Mouse (Mus musculus): ENCODE measurements around the gene Asb8. TPM values are rescaled to one million over a fixed set of nuclear protein-coding genes. Genes with fewer than 3 reads are reported as not detected.
A peak's percentile ranks its signal among the peaks of the same experiment; 100 is the strongest.

The Asb8 gene
- polyA plus RNA-seq, 1 experiment from 2014 or later, result 66.7 TPM

DNA sequence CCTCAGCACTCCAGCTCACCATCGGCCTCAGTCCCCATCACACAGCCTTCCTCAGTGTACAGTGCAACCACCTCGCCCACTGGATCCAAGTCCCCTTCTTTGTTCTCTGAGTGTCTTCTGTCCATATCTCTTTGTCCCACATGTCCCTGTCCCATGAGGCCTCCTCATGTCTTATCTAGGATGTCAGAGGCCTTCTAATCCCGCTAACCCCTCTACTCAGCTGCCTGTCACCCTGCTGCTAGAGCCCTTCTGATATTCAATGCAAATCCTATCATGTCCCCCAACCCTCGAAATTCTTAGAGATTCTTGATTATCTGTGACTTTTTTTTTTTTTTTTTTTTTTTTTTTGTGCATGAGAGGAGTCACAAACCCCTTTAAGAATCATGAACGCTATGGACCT, 49.1 kb downstream of the Asb8 start:
- Histone ChIP-seq H3K27me3 (ENCODE audit: control insufficient read depth, insufficient read depth, low read length) (no peaks in the 10 kb centered on the region), H3K9ac (replicated peaks; ENCODE audit: low read depth, low read length) (no peak overlapping the region), H3K4me1 (ENCODE audit: control insufficient read depth, insufficient read depth, low read length) (no peaks in the 10 kb centered on the region), H3K27ac (ENCODE audit: low read depth, low read length) (no peak overlapping the region), H3K4me2 (ENCODE audit: low read depth, low read length) (no peak overlapping the region), H3K36me3 (ENCODE audit: control insufficient read depth, insufficient read depth, low read length) (peaks cover 19% of the 10 kb centered on the region), H3K4me3 (ENCODE audit: low read depth, low read length) (no peak overlapping the region), H3K9me3 (ENCODE audit: control insufficient read depth, low read length) (no peaks in the 10 kb centered on the region)
- WGBS, result 90% methylated on average over 5 of the region's 5 CpGs
- ATAC-seq (ENCODE audit: low read depth), result no peak

DNA sequence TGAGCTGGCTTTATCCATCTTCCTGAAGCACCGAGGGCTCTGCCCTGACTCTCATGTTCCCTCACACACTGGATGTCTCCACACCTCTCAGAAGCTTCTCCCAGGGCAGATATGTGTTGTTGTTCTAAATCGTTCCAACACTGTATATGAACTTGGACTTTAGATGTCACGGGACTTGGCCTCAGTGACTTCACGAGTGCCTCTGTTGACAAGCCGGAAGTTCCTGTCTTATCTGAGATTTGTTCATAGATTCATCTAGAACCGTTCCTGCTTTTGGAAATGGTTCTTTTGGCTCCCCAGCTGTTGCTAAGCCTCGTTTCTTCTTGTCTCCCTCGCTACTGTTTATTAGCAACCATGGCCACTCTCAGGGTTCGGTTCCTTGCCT, 49.7 kb downstream of the Asb8 start:
- H3K9ac ChIP-seq (replicated peaks; ENCODE audit: low read depth, low read length), result no peak overlapping the region
- H3K9me3 ChIP-seq (ENCODE audit: control insufficient read depth, low read length), result no peaks in the 10 kb centered on the region
- WGBS, result 90% methylated on average over 9 of the region's 9 CpGs
- ATAC-seq (ENCODE audit: low read depth), result no peak
- no peaks in the 10 kb centered on the region for H3K4me1 ChIP-seq (ENCODE audit: control insufficient read depth, insufficient read depth, low read length)
- H3K36me3 ChIP-seq (ENCODE audit: control insufficient read depth, insufficient read depth, low read length), result peaks cover 13% of the 10 kb centered on the region
- no peak overlapping the region for H3K4me3 ChIP-seq (ENCODE audit: low read depth, low read length)
- H3K4me2 ChIP-seq (ENCODE audit: low read depth, low read length), result no peak overlapping the region
- H3K27me3 ChIP-seq (ENCODE audit: control insufficient read depth, insufficient read depth, low read length), result no peaks in the 10 kb centered on the region
- no peak overlapping the region for H3K27ac ChIP-seq (ENCODE audit: low read depth, low read length)

DNA sequence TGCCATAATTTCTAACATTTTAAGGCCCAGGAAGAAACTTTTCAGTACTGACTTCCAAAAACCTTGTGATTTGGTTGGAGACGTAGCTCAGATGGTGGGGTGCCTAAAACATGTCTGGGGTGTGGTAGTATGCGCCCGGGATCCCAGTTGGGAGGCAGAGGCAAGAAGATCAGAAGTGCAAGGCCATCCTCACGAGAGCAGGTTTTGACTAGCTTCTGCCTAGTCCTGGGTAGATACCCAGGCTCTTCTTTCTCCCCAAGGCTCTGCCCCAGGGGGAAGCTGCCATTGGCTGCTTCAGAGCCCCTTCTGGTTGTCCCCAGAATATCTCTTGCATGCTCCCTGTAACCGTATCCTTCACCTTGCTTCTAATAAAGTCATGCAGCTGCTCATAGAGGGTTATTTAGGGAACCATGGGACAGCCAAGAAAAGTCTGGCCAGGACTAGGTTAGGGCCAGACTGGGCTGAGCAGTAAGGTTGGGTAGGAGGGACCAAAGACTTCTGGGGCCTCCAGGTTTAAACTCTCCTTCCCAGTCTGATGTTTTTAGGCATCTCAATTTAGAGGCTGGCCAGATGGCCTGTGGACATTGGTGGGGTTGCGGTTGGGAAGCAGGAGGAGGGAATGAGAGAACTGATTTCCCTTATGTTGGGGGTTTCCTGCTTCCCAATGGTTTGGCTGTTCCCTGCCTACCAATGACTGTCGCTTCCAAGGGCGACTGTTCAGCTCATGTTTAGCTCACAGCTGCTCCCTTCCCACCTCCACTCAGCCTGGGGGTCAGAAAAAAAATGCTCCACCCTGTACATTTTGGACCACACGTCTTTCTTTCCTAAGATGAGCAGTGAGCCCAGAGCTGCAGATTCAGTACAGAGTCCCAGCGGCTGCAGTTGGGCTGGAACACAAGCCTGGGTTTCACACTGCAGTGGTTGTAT, 50.3 kb downstream of the Asb8 start:
- H3K4me3 ChIP-seq (ENCODE audit: low read depth, low read length), result no peak overlapping the region
- no peak overlapping the region for H3K27ac ChIP-seq (ENCODE audit: low read depth, low read length)
- no peak for ATAC-seq (ENCODE audit: low read depth)
- no peak overlapping the region for H3K4me2 ChIP-seq (ENCODE audit: low read depth, low read length)
- no peaks in the 10 kb centered on the region for H3K9me3 ChIP-seq (ENCODE audit: control insufficient read depth, low read length)
- H3K36me3 ChIP-seq (ENCODE audit: control insufficient read depth, insufficient read depth, low read length), result peaks cover 10% of the 10 kb centered on the region; the same call in 1 of the 2 replicates
- no peaks in the 10 kb centered on the region for H3K4me1 ChIP-seq (ENCODE audit: control insufficient read depth, insufficient read depth, low read length)
- no peak overlapping the region for H3K9ac ChIP-seq (replicated peaks; ENCODE audit: low read depth, low read length)
- WGBS, result 90% methylated on average over 10 of the region's 10 CpGs
- H3K27me3 ChIP-seq (ENCODE audit: control insufficient read depth, insufficient read depth, low read length), result no peaks in the 10 kb centered on the region

DNA sequence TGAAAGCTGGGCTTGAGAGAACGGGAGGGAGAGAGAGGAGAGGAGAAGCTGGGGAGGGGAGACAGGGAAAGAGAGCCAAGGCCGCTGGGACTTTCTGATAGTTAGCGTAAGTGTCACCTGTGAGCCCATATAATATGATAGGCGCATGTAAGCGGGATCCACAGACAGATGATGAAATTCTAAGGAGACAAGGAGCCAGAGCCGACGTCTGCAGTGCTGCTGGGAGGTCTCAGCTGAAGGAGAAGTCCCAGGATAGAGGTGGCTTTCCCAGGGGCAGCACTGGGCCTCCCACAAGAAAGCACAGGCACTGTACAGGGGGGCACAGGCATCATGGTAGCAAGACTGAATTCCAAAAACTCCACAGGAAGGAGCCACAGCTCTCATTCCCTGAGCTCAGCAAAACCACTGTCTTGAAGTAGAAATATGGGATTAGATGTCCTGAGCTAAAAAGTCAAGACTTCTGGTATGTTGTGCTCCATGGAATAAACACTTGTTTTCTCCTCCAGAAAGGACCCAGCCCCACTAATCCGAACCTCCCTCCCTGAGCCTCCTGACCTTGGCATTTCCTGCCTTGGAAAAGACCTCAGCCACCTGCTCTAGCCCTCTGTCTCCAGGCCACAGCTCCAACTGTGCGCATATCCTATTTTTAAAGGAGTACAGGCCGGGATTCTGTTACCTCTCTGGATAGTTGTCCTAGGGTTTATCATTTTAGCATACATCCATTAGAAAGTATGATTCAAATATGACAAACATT, 51.1 kb downstream of the Asb8 start:
- 83% methylated on average over 10 of the region's 10 CpGs for WGBS

DNA sequence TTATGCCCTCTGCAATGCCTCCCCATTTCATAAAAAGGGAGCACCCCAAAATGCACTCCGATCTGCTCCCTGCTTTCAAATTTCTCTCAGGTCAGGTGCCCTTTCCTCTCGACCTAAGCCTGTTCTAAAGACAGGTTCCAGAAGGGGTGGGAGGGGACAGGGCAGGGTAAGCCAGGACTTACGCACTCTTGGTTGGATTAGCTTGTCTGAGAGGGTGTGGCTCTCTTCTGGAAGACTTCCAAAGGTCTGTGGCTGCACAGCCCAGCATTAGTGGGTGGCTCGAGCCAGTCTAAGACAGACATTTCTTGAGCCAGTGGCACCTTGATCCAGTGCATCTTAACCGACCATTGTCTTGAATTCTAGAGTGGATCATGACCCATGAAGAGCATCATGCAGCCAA, 53.6 kb downstream of the Asb8 start:
- ATAC-seq (ENCODE audit: low read depth), result no peak
- Histone ChIP-seq H3K36me3 (ENCODE audit: control insufficient read depth, insufficient read depth, low read length) (peaks cover under 1% of the 10 kb centered on the region; the same call in 1 of the 2 replicates), H3K27me3 (ENCODE audit: control insufficient read depth, insufficient read depth, low read length) (no peaks in the 10 kb centered on the region), H3K4me2 (ENCODE audit: low read depth, low read length) (no peak overlapping the region), H3K9me3 (ENCODE audit: control insufficient read depth, low read length) (no peaks in the 10 kb centered on the region), H3K4me1 (ENCODE audit: control insufficient read depth, insufficient read depth, low read length) (peaks cover 6% of the 10 kb centered on the region), H3K27ac (ENCODE audit: low read depth, low read length) (no peak overlapping the region), H3K9ac (replicated peaks; ENCODE audit: low read depth, low read length) (no peak overlapping the region), H3K4me3 (ENCODE audit: low read depth, low read length) (no peak overlapping the region)
- WGBS, result 89% methylated on average over 5 of the region's 5 CpGs

More for the DNA sequence above, 51.1 kb downstream of the Asb8 start:
- Histone ChIP-seq H3K9me3 (ENCODE audit: control insufficient read depth, low read length) (no peaks in the 10 kb centered on the region), H3K36me3 (ENCODE audit: control insufficient read depth, insufficient read depth, low read length) (peaks cover 9% of the 10 kb centered on the region; the same call in 1 of the 2 replicates), H3K9ac (replicated peaks; ENCODE audit: low read depth, low read length) (no peak overlapping the region), H3K27me3 (ENCODE audit: control insufficient read depth, insufficient read depth, low read length) (no peaks in the 10 kb centered on the region), H3K4me2 (ENCODE audit: low read depth, low read length) (no peak overlapping the region), H3K4me3 (ENCODE audit: low read depth, low read length) (no peak overlapping the region), H3K4me1 (ENCODE audit: control insufficient read depth, insufficient read depth, low read length) (peaks cover 2% of the 10 kb centered on the region), H3K27ac (ENCODE audit: low read depth, low read length) (no peak overlapping the region)
- ATAC-seq (ENCODE audit: low read depth), result no peak

DNA sequence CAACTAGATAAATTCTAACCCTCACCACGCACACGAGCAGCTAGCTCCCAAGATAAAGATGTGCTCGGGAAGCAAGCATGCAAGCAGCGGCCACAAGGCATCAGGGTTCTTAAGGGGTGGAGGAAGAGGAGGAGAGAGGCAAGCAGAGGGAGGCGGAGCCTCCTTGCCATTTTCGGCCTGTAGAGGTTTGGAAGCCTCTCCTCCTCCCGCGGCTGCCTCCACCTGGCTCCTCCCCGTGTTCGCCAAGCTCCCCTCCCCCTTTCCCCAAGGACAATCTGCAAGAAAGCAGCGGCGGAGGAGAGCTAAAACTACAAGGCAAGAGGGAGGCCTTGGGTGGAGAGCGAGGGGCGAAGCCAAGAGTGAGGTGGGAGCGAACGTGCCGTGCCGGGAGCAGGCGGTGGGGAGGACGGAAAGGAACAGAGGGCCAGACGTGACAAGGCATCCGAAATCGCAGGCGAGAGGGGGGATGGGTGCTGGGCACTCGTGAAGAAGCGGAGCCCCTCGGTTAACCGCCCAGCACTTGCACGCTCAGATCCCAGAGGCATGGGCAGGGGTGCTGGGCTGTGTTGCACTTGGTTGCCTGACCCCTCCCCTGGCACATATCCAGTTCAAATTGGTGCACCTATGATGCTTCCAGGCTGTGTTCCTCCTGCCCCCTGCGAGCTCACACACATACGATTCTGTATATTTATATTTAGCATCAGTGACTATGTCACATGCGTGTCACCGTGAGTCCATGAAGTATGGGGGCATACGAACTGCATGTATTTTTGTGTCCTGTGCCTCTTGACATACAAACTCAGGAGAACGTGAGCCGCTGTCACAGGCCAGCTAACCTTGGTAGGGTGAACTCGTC, 56.9 kb downstream of the Asb8 start:
- H3K27me3 ChIP-seq (ENCODE audit: control insufficient read depth, insufficient read depth, low read length), result no peaks in the 10 kb centered on the region
- H3K4me2 ChIP-seq (ENCODE audit: low read depth, low read length), result peak overlapping the region; percentile 51
- peak; percentile 94 for ATAC-seq (ENCODE audit: low read depth)
- H3K4me1 ChIP-seq (ENCODE audit: control insufficient read depth, insufficient read depth, low read length), result peaks cover 6% of the 10 kb centered on the region
- H3K27ac ChIP-seq (ENCODE audit: low read depth, low read length), result peak overlapping the region; percentile 74
- H3K4me3 ChIP-seq (ENCODE audit: low read depth, low read length), result peak overlapping the region; percentile 54
- WGBS, result 3% methylated on average over 37 of the region's 37 CpGs
- H3K36me3 ChIP-seq (ENCODE audit: control insufficient read depth, insufficient read depth, low read length), result no peaks in the 10 kb centered on the region
- H3K9ac ChIP-seq (replicated peaks; ENCODE audit: low read depth, low read length), result peak overlapping the region; percentile 74
- no peaks in the 10 kb centered on the region for H3K9me3 ChIP-seq (ENCODE audit: control insufficient read depth, low read length)

DNA sequence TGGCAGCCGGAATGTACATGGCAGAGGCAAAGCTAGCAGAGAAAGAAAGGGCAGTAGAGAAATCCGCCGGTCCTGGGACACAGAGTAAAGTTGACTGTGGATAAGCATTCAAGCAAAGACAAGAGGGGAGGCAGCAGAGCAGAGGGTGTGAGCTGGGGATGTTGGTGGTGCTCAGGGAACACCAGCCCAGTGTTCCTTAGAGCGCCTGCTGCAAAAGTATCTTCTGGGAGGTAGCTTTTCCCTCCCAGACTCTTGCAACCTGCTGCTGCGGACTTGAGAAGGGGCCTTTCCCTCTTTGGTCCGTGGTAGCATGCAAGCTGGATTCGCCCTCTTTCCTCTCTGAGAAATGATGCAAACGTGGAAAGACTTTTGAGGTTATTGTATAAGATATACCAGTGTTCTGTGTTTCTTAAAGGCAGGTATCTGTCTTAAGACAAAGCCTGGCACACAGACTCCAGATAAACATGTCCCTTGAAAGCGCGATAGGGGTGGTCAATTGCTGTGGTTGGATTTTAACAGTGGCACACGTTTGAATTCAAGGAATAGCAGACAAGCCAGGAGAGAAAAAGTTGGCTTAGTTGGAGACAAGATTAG, 57.6 kb downstream of the Asb8 start:
- Histone ChIP-seq H3K9ac (replicated peaks; ENCODE audit: low read depth, low read length) (peak overlapping the region; percentile 74), H3K27ac (ENCODE audit: low read depth, low read length) (peak overlapping the region; percentile 74), H3K27me3 (ENCODE audit: control insufficient read depth, insufficient read depth, low read length) (no peaks in the 10 kb centered on the region), H3K4me3 (ENCODE audit: low read depth, low read length) (peak overlapping the region; percentile 54), H3K36me3 (ENCODE audit: control insufficient read depth, insufficient read depth, low read length) (no peaks in the 10 kb centered on the region), H3K4me1 (ENCODE audit: control insufficient read depth, insufficient read depth, low read length) (peaks cover 6% of the 10 kb centered on the region), H3K9me3 (ENCODE audit: control insufficient read depth, low read length) (no peaks in the 10 kb centered on the region), H3K4me2 (ENCODE audit: low read depth, low read length) (peak overlapping the region; percentile 51)
- WGBS, result 44% methylated on average over 11 of the region's 11 CpGs
- ATAC-seq (ENCODE audit: low read depth), result no peak

DNA sequence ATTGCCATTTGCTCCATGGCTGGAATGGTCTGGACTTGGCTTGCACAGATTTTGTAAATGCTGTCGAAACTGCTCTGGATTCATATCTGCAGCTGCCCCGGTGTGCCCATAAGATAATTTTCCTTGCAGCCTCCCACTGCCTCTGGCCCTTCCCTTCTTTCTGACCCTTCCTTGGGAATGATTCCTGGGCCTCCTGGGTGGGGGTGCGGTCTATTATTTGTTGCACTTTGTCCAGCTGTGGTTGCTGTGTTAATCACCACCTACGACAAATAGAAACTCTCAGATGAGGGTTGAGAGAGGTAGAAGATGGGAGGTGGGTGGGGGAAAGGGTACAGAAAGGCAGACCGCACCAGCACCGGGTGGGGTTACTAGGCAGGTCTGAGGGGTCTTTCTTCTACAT, 58.2 kb downstream of the Asb8 start:
- Histone ChIP-seq H3K9ac (replicated peaks; ENCODE audit: low read depth, low read length) (no peak overlapping the region), H3K4me3 (ENCODE audit: low read depth, low read length) (no peak overlapping the region), H3K4me1 (ENCODE audit: control insufficient read depth, insufficient read depth, low read length) (peaks cover 6% of the 10 kb centered on the region), H3K27ac (ENCODE audit: low read depth, low read length) (no peak overlapping the region), H3K9me3 (ENCODE audit: control insufficient read depth, low read length) (no peaks in the 10 kb centered on the region), H3K4me2 (ENCODE audit: low read depth, low read length) (no peak overlapping the region), H3K36me3 (ENCODE audit: control insufficient read depth, insufficient read depth, low read length) (no peaks in the 10 kb centered on the region), H3K27me3 (ENCODE audit: control insufficient read depth, insufficient read depth, low read length) (no peaks in the 10 kb centered on the region)
- no peak for ATAC-seq (ENCODE audit: low read depth)
- WGBS, result 83% methylated on average over 6 of the region's 6 CpGs

All from neural tube, embryonic 14.5 days (tissue).